Mouse (Mus musculus): ENCODE measurements around the gene Ptpro. TPM values are rescaled to one million over a fixed set of nuclear protein-coding genes. Genes with fewer than 3 reads are reported as not detected.

Ptpro gene
- polyA plus RNA-seq (2012; rRNA removed), result 0.60 and 0.63 TPM in 2 replicates

GRCm38 (mm10) chr6:137252194-137252886 lies at the start of gene Ptpro:
Gene Ptpro (plus strand): TSS chr6:137252319.

Other genes with a start within 250 kb of the Ptpro start
- gene Rerg, start 81.8 kb upstream of the Ptpro start, polyA plus RNA-seq (2012; rRNA removed), result 7.4 and 7.5 TPM in 2 replicates